Mouse (Mus musculus) lung, postnatal 0 days (tissue): Measurements from ENCODE around the gene Il10rb.

Experiments used
- CTCF ChIP-seq: IDR thresholded peaks from 2 replicates; pipeline ENCODE4 v1.5.1; 2016; ENCODE audit warnings: antibody characterized with exemption, mild to moderate bottlenecking
- EP300 ChIP-seq: IDR thresholded peaks from 2 replicates; pipeline ENCODE4 v1.6.1; 2016; ENCODE audit warnings: antibody characterized with exemption, mild to moderate bottlenecking, control low read depth

GRCm38 (mm10) chr16:91367066-91367465, 38.9 kb upstream of the Il10rb start:
- no peak for TF ChIP-seq EP300
- no peak for TF ChIP-seq CTCF
